Mouse (Mus musculus) stomach, postnatal 0 days (tissue): ENCODE measurements around the gene Hdac5. TPM values are rescaled to one million over a fixed set of nuclear protein-coding genes. Genes with fewer than 3 reads are reported as not detected.

Source experiments
- ATAC-seq: fragments of 200-750 bp; cut with Nextera tagmentation; 2 replicates; pipeline ENCODE4 v1.8.0; 2017; ENCODE audit not compliant: low FRiP score, low TSS enrichment
- DNase-seq: peaks from one replicate; pipeline ENCODE4 v3.0.0-alpha.2; 2016; ENCODE audit warnings: low spot score
- H3K27ac ChIP-seq: fragments of 300-500 bp; sonication (generic); replicated peaks from 2 replicates; pipeline ENCODE4 v1.5.1; 2014; ENCODE audit warnings: mild to moderate bottlenecking, control low read depth
- H3K27me3 ChIP-seq: fragments of 300-500 bp; sonication (generic); 2 replicates; pipeline ENCODE4 v1.6.1; 2014; ENCODE audit warnings: low read length; ENCODE audit not compliant: control insufficient read depth, insufficient read depth
- H3K36me3 ChIP-seq: fragments of 300-500 bp; sonication (generic); 2 replicates; pipeline ENCODE4 v1.6.1; 2014; ENCODE audit warnings: low read length, mixed read lengths; ENCODE audit not compliant: control insufficient read depth, insufficient read depth
- H3K4me1 ChIP-seq: fragments of 300-500 bp; sonication (generic); replicated peaks from 2 replicates; pipeline ENCODE4 v1.6.1; 2014; ENCODE audit warnings: antibody characterized with exemption; ENCODE audit not compliant: control insufficient read depth, insufficient read depth
- H3K4me2 ChIP-seq: fragments of 300-500 bp; sonication (generic); replicated peaks from 2 replicates; pipeline ENCODE4 v1.6.1; 2014; ENCODE audit warnings: low read depth, mild to moderate bottlenecking, control low read depth, moderate library complexity
- H3K4me3 ChIP-seq: fragments of 300-500 bp; sonication (generic); 2 replicates; pipeline ENCODE4 v1.5.1; 2014; ENCODE audit warnings: low read depth, low read length, control low read depth
- H3K9ac ChIP-seq: fragments of 300-500 bp; sonication (generic); 2 replicates; pipeline ENCODE4 v1.6.1; 2014; ENCODE audit warnings: mild to moderate bottlenecking, low read length, control low read depth, mixed read lengths
- H3K9me3 ChIP-seq: fragments of 300-500 bp; sonication (generic); 2 replicates; pipeline ENCODE4 v1.6.1; 2016; ENCODE audit warnings: low read length; ENCODE audit not compliant: control insufficient read depth
- CTCF ChIP-seq: IDR thresholded peaks from 2 replicates; pipeline ENCODE4 v1.5.1; 2016; ENCODE audit warnings: antibody characterized with exemption, low read depth, mild to moderate bottlenecking, moderate library complexity
- EP300 ChIP-seq: optimal IDR thresholded peaks from 2 replicates; pipeline ENCODE3; 2016; ENCODE audit warnings: antibody characterized with exemption
- WGBS: fragments of 180-500 bp; shearing (Covaris S2); extraction: QIAGEN DNeasy Blood & Tissue Kit; methylation state at CpG from one replicate; pipeline ENCODE4 v1.1.7; 2014; 5-methylcytosine and 5-hydroxymethylcytosine counted together
- polyA plus RNA-seq: library from polyadenylated mRNA; unstranded; fragments of >200 nt; fragmentation: Nextera tagmentation; extraction: Ambion mirVana; gene quantifications from 2 replicates; pipeline ENCODE4 v1.2.1, GENCODE M21; 2015

The Hdac5 gene
- polyA plus RNA-seq, 1 experiment from 2014 or later = 33.8 TPM

- 0 out of 2 replicates have a peak, but pooled peaks have one; percentile 4 for TF ChIP-seq CTCF
- peak; percentile 22 for TF ChIP-seq EP300
- peak overlapping the region; percentile 91 for H3K27ac ChIP-seq
- peak overlapping the region; percentile 81 for H3K4me2 ChIP-seq
- H3K9ac ChIP-seq = peak overlapping the region; percentile 69
- H3K4me1 ChIP-seq = peaks cover 43% of the 10 kb centered on the region
- ATAC-seq = peak; percentile 86
- 10% methylated on average over 12 of the region's 12 CpGs for WGBS
- H3K4me3 ChIP-seq = peak overlapping the region; percentile 51; the same call in 1 of the 2 replicates
- H3K27me3 ChIP-seq = no peaks in the 10 kb centered on the region
- no peaks in the 10 kb centered on the region for H3K9me3 ChIP-seq
- DNase-seq = peak; percentile 82
- H3K36me3 ChIP-seq = no peaks in the 10 kb centered on the region
Observed at GRCm38 (mm10) chr11:102216056-102216885, 13.7 kb downstream of the Hdac5 start.

DNA sequence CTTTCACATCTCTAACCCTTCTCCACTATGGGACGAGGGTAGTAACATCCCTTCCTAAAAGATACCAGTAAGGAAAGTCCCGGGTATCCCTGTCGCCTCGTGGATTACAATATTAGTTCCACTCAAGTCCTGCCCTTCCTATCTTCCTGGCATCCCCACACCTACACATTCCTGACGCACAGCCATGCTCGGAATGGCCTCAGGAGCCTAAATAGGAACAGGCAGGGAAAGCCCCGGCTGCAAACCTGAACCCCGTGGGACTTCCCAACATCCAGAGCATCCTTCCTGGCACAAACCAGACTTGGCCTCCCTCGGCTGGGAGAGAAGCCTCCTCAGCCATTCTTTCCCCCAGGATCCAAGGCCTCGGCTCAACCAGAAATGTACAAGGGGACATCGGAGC, 14.5 kb downstream of the Hdac5 start:
- peak overlapping the region; percentile 41; the same call in 1 of the 2 replicates for H3K9ac ChIP-seq

GRCm38 (mm10) chr11:102214430-102215156, 15.4 kb downstream of the Hdac5 start:
- no peak for TF ChIP-seq EP300
- TF ChIP-seq CTCF = no peak
- Histone ChIP-seq H3K27ac (0 out of 2 replicates have a peak overlapping the region, but pooled peaks have one; percentile 91), H3K4me3 (no peak overlapping the region), H3K9ac (no peak overlapping the region), H3K27me3 (no peaks in the 10 kb centered on the region), H3K36me3 (no peaks in the 10 kb centered on the region), H3K4me2 (peak overlapping the region; percentile 8), H3K4me1 (peaks cover 40% of the 10 kb centered on the region), H3K9me3 (no peaks in the 10 kb centered on the region)
- ATAC-seq (no peak), DNase-seq (no peak)
- 48% methylated on average over 10 of the region's 10 CpGs for WGBS

More for the DNA sequence above, 14.5 kb downstream of the Hdac5 start:
- no peaks in the 10 kb centered on the region for H3K9me3 ChIP-seq
- H3K4me1 ChIP-seq = peaks cover 46% of the 10 kb centered on the region
- DNase-seq = no peak
- H3K36me3 ChIP-seq = no peaks in the 10 kb centered on the region
- no peak overlapping the region for H3K4me3 ChIP-seq
- peak overlapping the region; percentile 91 for H3K27ac ChIP-seq
- ATAC-seq = no peak
- TF ChIP-seq CTCF = no peak
- 51% methylated on average over 11 of the region's 11 CpGs for WGBS
- H3K4me2 ChIP-seq = peak overlapping the region; percentile 48
- H3K27me3 ChIP-seq = no peaks in the 10 kb centered on the region

DNA sequence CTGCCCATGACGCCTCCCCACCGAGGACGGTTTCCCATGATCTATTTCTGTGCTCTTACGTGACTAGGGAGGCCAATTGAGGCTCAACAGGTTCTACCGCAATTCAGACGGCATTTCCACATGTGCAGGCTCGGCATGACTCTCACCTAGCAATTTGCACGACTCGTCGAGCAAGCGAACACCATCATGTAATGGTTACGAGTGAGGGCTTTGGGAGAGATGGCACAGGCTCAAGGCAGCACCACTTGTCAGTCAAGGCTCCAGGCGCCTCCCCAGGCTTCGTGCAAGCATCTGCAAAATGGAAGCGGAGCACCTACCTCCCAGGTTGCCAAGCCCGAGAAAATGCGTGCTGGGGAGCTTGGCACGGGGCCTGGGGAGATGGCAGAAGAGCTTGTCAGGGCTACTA, 18.0 kb downstream of the Hdac5 start:
- H3K4me2 ChIP-seq = no peak overlapping the region
- no peaks in the 10 kb centered on the region for H3K9me3 ChIP-seq
- H3K4me3 ChIP-seq = no peak overlapping the region
- TF ChIP-seq EP300 (peak; percentile 24), CTCF (no peak)
- H3K9ac ChIP-seq = no peak overlapping the region
- no peak overlapping the region; the same call in 1 of the 2 replicates for H3K27ac ChIP-seq
- no peak for ATAC-seq
- WGBS = 46% methylated on average over 18 of the region's 18 CpGs
- H3K4me1 ChIP-seq = peaks cover 28% of the 10 kb centered on the region
- DNase-seq = no peak
- H3K27me3 ChIP-seq = no peaks in the 10 kb centered on the region
- no peaks in the 10 kb centered on the region for H3K36me3 ChIP-seq

DNA sequence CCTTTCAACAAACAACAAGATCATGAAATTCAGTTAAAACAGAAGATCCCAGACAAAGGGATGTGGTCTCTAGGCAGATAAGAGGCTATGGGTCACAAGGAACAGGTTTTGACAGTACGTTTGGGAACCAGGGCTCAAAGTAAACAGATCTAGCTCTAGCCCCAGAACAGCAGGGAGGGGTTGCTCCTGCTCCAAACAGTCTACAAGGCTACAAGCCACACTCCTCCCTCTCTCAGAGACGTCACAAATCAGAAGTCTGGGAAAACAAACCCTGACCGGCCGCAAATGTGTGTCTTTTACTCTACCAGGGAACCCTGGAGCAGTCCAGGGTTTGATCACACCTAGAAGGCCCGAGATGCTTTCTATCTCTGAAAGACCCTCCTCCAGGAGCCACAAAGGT, 19.0 kb downstream of the Hdac5 start:
- H3K4me2 ChIP-seq = no peak overlapping the region
- WGBS = 22% methylated on average over 5 of the region's 5 CpGs
- H3K4me3 ChIP-seq = no peak overlapping the region
- H3K27me3 ChIP-seq = no peaks in the 10 kb centered on the region
- H3K9me3 ChIP-seq = no peaks in the 10 kb centered on the region
- peaks cover 25% of the 10 kb centered on the region for H3K4me1 ChIP-seq
- TF ChIP-seq CTCF (no peak), EP300 (no peak)
- peak overlapping the region; percentile 27; the same call in 1 of the 2 replicates for H3K9ac ChIP-seq
- no peak for DNase-seq
- peaks cover 5% of the 10 kb centered on the region; the same call in 1 of the 2 replicates for H3K36me3 ChIP-seq
- peak overlapping the region; percentile 49 for H3K27ac ChIP-seq
- no peak for ATAC-seq
